Mouse (Mus musculus): Measurements from ENCODE around the gene Lamc1.

- TF ChIP-seq CTCF (IDR thresholded peaks at IDR 0.05; ENCODE audit: extremely low read depth, insufficient read depth, insufficient read length, insufficient replicate concordance) (no peak), POLR2A (IDR thresholded peaks at IDR 0.05; ENCODE audit: low read depth, low read length) (no peak)
These were observed 122.4 kb downstream of the Lamc1 start for GRCm38 (mm10) chr1:153210198-153210597.

All from spleen, adult 2 months (tissue).